Mouse (Mus musculus) embryonic stem cell, embryonic (primary cell): ENCODE data around the gene Cpeb3.
"Not testable (repeated sequence)": the region's sequence is repeated elsewhere in the genome, so short reads cannot be mapped to it uniquely, and the experiment has no call there.

Experiments
- CTCF ChIA-PET, 4 experiments: fragments of 300-600 bp in 2 of 4; fragments of 350-600 bp in 2 of 4; sonication (Branson Sonifier 250); formaldehyde crosslinking; loops; one replicate each; lab custom pipeline; 2022; ENCODE audit warnings: inconsistent platforms in 2 of 4; lab: Charles Lee
- POLR2A ChIA-PET, 4 experiments: fragments of 300-600 bp in 2 of 4; fragments of 350-600 bp in 2 of 4; sonication (Branson Sonifier 250); formaldehyde crosslinking; loops; one replicate each; lab custom pipeline; 2022; ENCODE audit warnings: antibody characterized with exemption in 4 of 4, inconsistent platforms in 1 of 4; lab: Charles Lee

Gene Cpeb3

DNA sequence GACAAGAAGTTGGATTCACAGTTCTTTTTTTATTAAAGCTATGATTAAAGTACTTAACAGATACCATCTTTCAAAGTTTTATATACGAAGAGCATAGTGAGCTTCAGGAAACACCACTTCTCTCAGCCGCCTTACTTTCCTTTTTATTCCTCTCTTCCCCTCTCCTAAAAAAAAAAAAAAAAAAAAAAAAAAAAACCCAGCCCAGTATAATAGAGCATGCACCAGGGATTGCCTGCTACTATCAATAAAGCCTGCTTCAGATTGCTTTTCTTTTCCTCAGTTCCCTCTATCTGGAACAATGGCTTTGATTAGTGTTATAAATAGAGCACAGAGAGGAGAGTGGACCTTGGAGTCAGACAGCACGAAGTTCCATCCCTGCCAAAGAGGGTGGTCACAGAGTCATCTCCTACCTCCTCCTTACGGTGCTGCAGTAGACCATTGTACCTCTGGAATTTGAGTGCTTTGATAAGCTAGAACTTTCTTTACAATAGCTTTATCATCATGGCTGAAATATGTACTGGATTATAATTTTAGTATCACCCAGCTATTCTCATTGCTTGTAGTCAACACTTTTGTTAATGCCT lies 31.4 kb downstream of the Cpeb3 start:
- ChIA-PET POLR2A (interaction anchor here in 2 of 4 experiments (0.6 to 1.1 kb wide), 2 partner anchors 14 to 36 kb away, joined by 3 to 4 read pairs; no protein-coding TSS in a partner anchor), CTCF (interaction anchor here in 1 of 4 experiments (0.7 kb wide), 1 partner anchor 111 kb away, joined by 7 read pairs; no protein-coding TSS in a partner anchor)

- POLR2A ChIA-PET: interaction anchor here in 2 of 4 experiments (0.5 to 1.6 kb wide), 4 partner anchors 31 to 114 kb away, joined by 3 to 5 read pairs (median 4); partner anchors contain the start of gene March5 (in 1 of the 2)
Measured at GRCm38 (mm10) chr19:37175919-37176318, 32.5 kb downstream of the Cpeb3 start.

DNA sequence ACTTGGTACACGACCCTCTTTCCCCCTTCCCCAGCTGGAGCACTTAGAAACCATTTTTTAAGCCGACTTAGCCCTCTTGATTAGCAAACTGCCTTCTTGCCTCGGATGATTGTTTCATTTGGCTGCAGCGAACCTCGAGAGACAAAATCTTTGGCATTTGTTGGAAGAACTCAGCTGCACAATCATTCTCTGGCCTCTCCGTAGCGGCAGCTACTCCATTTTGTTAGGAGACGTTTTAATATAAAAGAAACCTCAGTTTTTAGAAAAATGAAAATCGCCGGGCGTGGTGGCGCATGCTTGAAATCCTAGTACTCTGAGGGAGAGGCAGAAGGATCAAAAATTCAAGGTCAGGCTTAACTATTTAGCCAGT lies 33.0 kb downstream of the Cpeb3 start:
- CTCF ChIA-PET: interaction anchor here in 1 of 4 experiments (0.5 kb wide), 1 partner anchor 637 kb away, joined by 5 read pairs; no protein-coding TSS in a partner anchor
- POLR2A ChIA-PET: interaction anchor here in 3 of 4 experiments (0.5 to 1.6 kb wide), 7 partner anchors 32 to 437 kb away, joined by 3 to 5 read pairs (median 3); partner anchors contain the start of gene March5 (in 1 of the 3)

More at GRCm38 (mm10) chr19:37175919-37176318, 32.5 kb downstream of the Cpeb3 start:
- CTCF ChIA-PET: no interaction called here

- POLR2A ChIA-PET: interaction anchor here in 3 of 4 experiments (0.6 to 1.6 kb wide), 10 partner anchors 21 to 438 kb away, joined by 3 to 4 read pairs (median 3); partner anchors contain the start of gene March5 (in 1 of the 3)
- CTCF ChIA-PET: interaction anchor here in 1 of 4 experiments (0.5 kb wide), 1 partner anchor 636 kb away, joined by 5 read pairs; no protein-coding TSS in a partner anchor
Measured at GRCm38 (mm10) chr19:37174716-37175435, 33.5 kb downstream of the Cpeb3 start.

DNA sequence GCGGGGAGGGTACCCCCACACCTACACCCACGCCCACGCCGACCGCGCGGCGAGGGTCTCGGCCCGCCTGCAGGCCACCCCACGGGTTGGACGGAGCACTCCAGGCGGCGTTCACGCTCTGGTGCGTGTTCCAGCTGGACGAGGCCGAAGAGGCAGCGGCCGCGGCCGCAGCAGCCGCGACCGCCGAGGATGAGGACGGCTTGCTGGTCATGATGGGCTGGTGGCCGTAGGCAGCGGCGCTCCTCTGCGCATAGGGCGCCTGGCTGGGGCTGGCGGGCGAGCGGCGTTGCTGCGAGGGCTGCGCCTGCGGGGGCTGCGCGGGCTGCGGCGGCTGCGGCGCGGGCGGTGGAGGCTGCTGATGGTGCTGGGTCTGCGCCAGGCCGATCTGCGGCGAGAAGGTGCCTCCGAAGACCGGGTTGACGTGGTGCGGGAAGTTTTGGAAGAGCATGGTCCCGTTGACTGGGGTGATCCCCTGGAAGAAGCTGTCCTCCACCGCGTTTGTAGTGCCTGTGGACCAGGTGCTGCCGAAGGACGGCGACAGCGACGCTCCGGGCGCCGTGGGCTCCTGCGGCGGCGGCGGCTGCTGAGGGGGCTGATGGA lies 34.2 kb downstream of the Cpeb3 start:
- CTCF ChIA-PET: no interaction called here
- POLR2A ChIA-PET: interaction anchor here in 3 of 4 experiments (0.6 to 1.6 kb wide), 5 partner anchors 22 to 64 kb away, joined by 3 to 4 read pairs (median 4); partner anchors contain the start of gene March5 (in 1 of the 3)

DNA sequence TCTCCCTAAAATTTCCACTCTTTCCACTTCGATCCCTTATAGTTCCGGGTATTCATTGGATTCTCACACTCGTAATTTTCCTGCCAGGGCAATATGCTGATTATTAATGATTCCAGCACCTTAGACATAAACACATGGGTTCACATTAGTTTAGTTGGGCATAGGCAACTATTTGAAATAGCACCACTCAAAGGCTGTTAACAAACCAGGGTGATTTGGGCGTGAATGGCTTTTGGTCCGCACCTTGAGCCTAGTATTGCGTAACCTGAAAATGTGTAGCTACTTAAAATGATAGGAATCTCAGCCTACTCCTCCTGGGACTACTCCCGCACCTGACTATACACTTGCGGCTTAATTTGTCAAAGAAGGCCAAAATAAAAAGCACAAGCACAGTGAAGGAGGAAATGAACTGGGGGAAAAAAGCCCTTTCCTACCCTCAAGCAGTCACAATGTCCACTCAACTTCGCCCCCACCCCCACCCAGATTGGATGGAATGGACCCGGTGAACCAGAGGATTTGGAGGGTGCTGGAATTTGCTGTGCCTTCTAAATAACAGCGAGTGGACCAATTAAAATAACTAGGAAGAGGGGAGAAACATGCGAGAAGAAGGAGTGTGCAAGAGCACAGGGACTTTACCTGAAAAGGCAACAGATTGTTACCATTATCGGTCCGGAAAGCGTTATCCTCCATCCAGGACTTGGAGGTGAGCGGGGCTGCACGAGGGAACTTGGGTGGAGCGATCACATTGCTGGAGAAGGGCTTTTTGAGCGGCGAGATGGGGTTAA lies 34.9 kb downstream of the Cpeb3 start:
- ChIA-PET POLR2A (interaction anchor here in 1 of 4 experiments (0.6 to 1.4 kb wide), 3 partner anchors 34 to 50 kb away, joined by 3 to 4 read pairs (median 3); partner anchors contain the start of gene March5), CTCF (interaction anchor here in 2 of 4 experiments (1.0 to 1.2 kb wide), 2 partner anchors 37 to 78 kb away, joined by 3 to 4 read pairs; no protein-coding TSS in a partner anchor)

DNA sequence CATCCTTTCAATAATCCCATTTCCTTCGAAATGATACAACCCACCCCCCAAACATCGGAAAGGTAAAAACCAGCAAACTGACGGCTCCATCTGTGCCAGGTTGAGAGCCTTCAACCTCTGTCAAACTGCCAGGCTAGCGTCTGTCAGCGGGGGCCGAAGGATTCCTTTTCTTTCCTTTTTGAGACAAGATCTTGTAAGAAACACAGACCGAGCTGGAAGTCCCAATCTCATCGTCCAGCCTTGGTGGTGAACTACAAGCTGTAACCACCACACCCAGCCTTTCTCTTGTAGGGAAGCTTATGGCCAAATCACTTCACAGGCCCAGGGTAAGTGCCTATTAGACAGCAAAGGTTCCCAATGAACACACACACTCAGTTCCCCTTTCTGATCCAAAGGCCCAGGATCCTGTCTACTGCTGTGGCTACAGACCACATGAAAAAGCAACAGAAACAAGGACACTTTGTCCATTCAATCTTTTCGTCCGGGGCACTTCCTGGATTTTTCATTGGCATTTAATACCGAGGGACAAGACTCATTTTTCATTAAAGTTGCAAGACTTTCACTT lies 35.8 kb downstream of the Cpeb3 start:
- ChIA-PET POLR2A (interaction anchor here in 1 of 4 experiments (0.6 to 1.4 kb wide), 4 partner anchors 9 to 80 kb away, joined by 3 to 7 read pairs (median 4); partner anchors contain the start of gene March5), CTCF (interaction anchor here in 2 of 4 experiments (1.0 to 1.2 kb wide), 2 partner anchors 37 to 77 kb away, joined by 3 to 4 read pairs; no protein-coding TSS in a partner anchor)

DNA sequence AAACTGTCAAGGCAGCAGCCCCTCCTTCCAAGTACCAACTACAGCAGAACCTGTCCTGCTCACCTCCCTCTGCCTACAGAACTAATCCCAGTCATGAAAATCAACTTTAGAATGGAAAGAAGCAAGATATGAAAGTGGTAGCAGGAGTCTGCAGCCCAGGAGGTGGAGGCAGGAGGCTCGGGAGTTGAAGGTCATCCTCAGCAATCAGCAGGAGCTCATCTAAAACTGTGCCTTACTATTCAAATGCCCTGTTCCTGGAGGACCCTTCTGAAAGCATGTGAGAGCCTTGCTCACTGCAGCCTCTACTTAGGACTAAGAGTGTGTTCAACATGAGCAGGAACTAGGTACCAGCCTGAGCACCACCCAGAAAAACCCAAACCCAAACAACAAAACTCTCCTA lies 36.3 kb downstream of the Cpeb3 start:
- CTCF ChIA-PET: interaction anchor here in 1 of 4 experiments (1.2 kb wide), 1 partner anchor 38 kb away, joined by 4 read pairs; no protein-coding TSS in a partner anchor
- POLR2A ChIA-PET: interaction anchor here in 1 of 4 experiments (0.6 to 1.4 kb wide), 3 partner anchors 9 to 81 kb away, joined by 3 to 7 read pairs (median 6); no protein-coding TSS in a partner anchor

DNA sequence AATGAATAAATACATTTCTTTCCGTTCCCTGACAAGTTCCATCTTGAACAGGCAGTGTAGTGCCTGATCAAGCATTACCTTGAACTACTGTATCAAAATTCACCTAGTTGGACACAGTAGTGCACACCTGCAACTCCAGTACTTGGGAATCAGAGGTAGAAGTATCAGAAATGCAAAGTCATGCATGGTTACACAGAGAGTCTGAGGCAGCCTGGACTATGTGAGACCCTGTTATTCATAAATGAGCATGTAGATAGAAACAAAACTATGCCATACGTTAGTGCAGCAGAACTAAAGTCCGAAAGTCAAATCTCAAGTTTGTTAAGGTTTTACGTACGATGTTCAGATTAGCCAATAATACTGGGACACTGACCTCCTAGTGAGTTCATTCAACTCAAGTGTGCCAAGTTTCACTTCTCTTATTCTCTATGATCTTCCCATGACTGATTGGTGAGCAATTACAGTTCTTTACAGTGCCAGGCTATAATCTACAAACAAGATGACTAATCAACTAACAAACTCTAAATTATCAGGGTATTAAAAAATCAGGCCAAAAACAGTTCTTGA lies 51.5 kb downstream of the Cpeb3 start:
- ChIA-PET POLR2A (interaction anchor here in 1 of 4 experiments (0.6 to 1.4 kb wide), 2 partner anchors 52 to 138 kb away, joined by 3 read pairs; partner anchors contain the start of gene Cpeb3), CTCF (no interaction called here)

- ChIA-PET CTCF (interaction anchor here in 1 of 4 experiments (0.5 kb wide), 1 partner anchor 356 kb away, joined by 5 read pairs; no protein-coding TSS in a partner anchor), POLR2A (no interaction called here)
Measured at GRCm38 (mm10) chr19:37156040-37156439, 52.4 kb downstream of the Cpeb3 start.

DNA sequence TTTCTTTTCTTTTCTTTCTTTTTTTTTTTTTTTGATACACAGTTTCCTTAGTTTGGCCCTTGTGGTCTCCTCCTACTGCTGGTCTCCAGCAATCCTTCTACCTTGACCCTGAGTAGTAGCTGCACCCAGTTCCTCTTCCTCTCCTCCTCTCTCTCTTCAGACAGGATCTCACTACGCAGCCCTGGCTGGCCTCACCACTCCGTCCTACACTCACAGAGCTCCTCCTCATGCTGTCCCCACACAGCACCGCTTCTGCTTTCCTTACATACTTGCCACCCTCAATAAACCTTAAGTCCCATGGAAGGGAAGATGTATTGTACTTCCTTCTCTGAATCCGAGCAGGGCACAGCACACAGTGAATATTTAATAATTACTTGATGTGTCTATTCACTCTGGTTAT lies 61.3 kb downstream of the Cpeb3 start:
- ChIA-PET CTCF (interaction anchor here in 1 of 4 experiments (0.5 kb wide), 1 partner anchor 35 kb away, joined by 3 read pairs; no protein-coding TSS in a partner anchor), POLR2A (interaction anchor here in 3 of 4 experiments (0.7 to 2.0 kb wide), 6 partner anchors 11 to 858 kb away, joined by 3 to 6 read pairs (median 4); no protein-coding TSS in a partner anchor)

- CTCF ChIA-PET: interaction anchor here in 2 of 4 experiments (0.6 kb wide), 3 partner anchors 13 to 67 kb away, joined by 3 read pairs; no protein-coding TSS in a partner anchor
- POLR2A ChIA-PET: interaction anchor here in 3 of 4 experiments (0.6 to 2.6 kb wide), 9 partner anchors 12 to 738 kb away, joined by 3 to 9 read pairs (median 3); partner anchors contain the start of genes Cpeb3 (in 1 of the 3) and March5 (in 1 of the 3)
Measured at GRCm38 (mm10) chr19:37145846-37146245, 62.6 kb downstream of the Cpeb3 start.

DNA sequence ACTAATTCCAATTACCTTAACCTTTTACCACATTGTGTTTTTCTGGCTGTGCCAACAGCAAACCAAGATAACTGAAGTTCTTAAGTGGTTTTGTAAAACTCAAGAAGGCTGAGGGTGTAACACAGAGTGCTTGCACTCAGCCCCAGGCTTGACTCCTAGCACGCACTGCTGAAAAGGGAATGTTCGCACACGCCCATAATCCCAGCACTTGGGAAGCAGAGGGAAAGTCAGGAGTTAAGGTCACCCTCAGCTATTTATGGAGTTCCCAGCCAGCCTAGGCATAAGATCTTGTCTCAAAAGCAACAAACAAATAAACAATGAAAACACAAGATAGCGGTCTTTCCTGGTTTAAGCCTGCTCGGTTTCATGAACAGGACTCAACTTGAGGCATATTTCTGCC lies 63.0 kb downstream of the Cpeb3 start:
- ChIA-PET POLR2A (interaction anchor here in 3 of 4 experiments (0.6 to 2.6 kb wide), 13 partner anchors 12 to 738 kb away, joined by 3 to 9 read pairs (median 3); partner anchors contain the start of genes Cpeb3 (in 1 of the 3) and March5 (in 1 of the 3)), CTCF (interaction anchor here in 2 of 4 experiments (0.6 to 1.2 kb wide), 3 partner anchors 13 to 64 kb away, joined by 3 read pairs; no protein-coding TSS in a partner anchor)

GRCm38 (mm10) chr19:37141623-37142022 lies 66.8 kb downstream of the Cpeb3 start:
- CTCF ChIA-PET: no interaction called here

GRCm38 (mm10) chr19:37137133-37137532 lies 71.3 kb downstream of the Cpeb3 start:
- CTCF ChIA-PET: no interaction called here

More at GRCm38 (mm10) chr19:37141623-37142022, 66.8 kb downstream of the Cpeb3 start:
- POLR2A ChIA-PET: interaction anchor here in 1 of 4 experiments (0.7 kb wide), 1 partner anchor 438 kb away, joined by 3 read pairs; no protein-coding TSS in a partner anchor

GRCm38 (mm10) chr19:37135459-37135858 lies 72.9 kb downstream of the Cpeb3 start:
- CTCF ChIA-PET, POLR2A ChIA-PET: not testable (repeated sequence)

More at GRCm38 (mm10) chr19:37137133-37137532, 71.3 kb downstream of the Cpeb3 start:
- POLR2A ChIA-PET: no interaction called here
